Mouse (Mus musculus) cortical plate, adult 2 months (tissue): ENCODE measurements at regions not wholly inside any gene's neighbourhood (a gene's known extent, or its start where the extent isn't known, plus 50 kb on each side); places are given as distances from the start of the nearest gene placed in this dataset.

Source experiments
- CTCF ChIP-seq: fragments of 200-500 bp; IDR thresholded peaks from 2 replicates; pipeline ENCODE4 v1.5.1; 2011; ENCODE audit warnings: mild to moderate bottlenecking, control low read depth, low read length; ENCODE audit not compliant: insufficient read depth; ENCODE audit errors: extremely low read depth
- POLR2A ChIP-seq: fragments of 200-500 bp; IDR thresholded peaks from 2 replicates; pipeline ENCODE4 v1.6.1; 2011; ENCODE audit warnings: mild to moderate bottlenecking, low read length, control low read depth; ENCODE audit not compliant: insufficient read depth; ENCODE audit errors: extremely low read depth

DNA sequence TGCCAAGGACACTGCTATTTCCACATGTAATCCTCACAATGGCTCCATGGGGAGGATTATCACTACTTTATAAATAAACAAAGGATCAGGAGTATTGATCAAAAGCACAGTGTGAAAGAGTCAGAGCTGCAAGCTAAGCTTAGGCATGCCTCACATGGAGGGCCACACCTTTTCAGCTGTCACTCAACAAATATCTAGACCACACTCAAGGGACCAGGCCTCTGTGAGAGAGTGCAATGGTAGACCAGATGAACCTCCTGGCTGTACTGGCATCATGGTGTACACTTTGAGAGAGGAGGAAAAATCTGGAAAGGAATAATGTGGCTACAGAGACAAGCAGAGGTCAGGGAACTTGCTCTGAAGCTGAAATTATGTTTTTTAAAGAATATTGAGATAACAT is 276.6 kb downstream of the Ccser2 start:
- TF ChIP-seq CTCF (no peak), POLR2A (no peak)
